Mouse (Mus musculus) heart, adult 2 months (tissue): Measurements from ENCODE around the gene Mcu.

ENCODE experiments used
- CTCF ChIP-seq: fragments of 200-600 bp; IDR thresholded peaks from 2 replicates; pipeline ENCODE4 v1.8.1; 2022; ENCODE audit warnings: antibody characterized with exemption, mild to moderate bottlenecking, moderate library complexity
- EP300 ChIP-seq: fragments of 200-500 bp; IDR thresholded peaks from 2 replicates; pipeline ENCODE4 v1.6.1; 2011; ENCODE audit warnings: low read depth, low read length, control low read depth; ENCODE audit not compliant: insufficient read depth
- POLR2A ChIP-seq: fragments of 200-500 bp; IDR thresholded peaks from 2 replicates; pipeline ENCODE4 v1.6.1; 2011; ENCODE audit warnings: mild to moderate bottlenecking, low read depth, low read length, control low read depth; ENCODE audit not compliant: insufficient read depth

GRCm38 (mm10) chr10:59645153-59645552 is 28.7 kb upstream of the Mcu start:
- TF ChIP-seq POLR2A (no peak), CTCF (no peak), EP300 (no peak)
